Mouse (Mus musculus) liver, adult 2 months (tissue): ENCODE measurements around the gene Cldn15.

ENCODE experiments used
- CTCF ChIP-seq: fragments of 200-500 bp; IDR thresholded peaks from 2 replicates; pipeline ENCODE4 v1.5.1; 2011; ENCODE audit warnings: low read depth, low read length, control low read depth
- POLR2A ChIP-seq: fragments of 200-500 bp; IDR thresholded peaks from 2 replicates; pipeline ENCODE4 v1.6.1; 2011; ENCODE audit warnings: low read length, control low read depth; ENCODE audit not compliant: insufficient read depth; ENCODE audit errors: extremely low read depth

- TF ChIP-seq CTCF = no peak
- no peak for TF ChIP-seq POLR2A
These were observed 40.9 kb downstream of the Cldn15 start for GRCm38 (mm10) chr5:137007276-137007675.
